Mouse (Mus musculus) midbrain, embryonic 11.5 days (tissue): ENCODE measurements around the gene Tspan32. TPM values are rescaled to one million over a fixed set of nuclear protein-coding genes. Genes with fewer than 3 reads are reported as not detected.

ENCODE experiments used
- ATAC-seq: fragments of 200-750 bp; cut with Nextera tagmentation; 2 replicates; pipeline ENCODE4 v1.8.0; 2017; ENCODE audit warnings: moderate TSS enrichment, moderate library complexity; ENCODE audit not compliant: low FRiP score
- DNase-seq: peaks from one replicate; pipeline ENCODE4 v3.0.0; 2015; ENCODE audit warnings: low spot score; ENCODE audit errors: missing footprints
- H3K27ac ChIP-seq: fragments of 300-500 bp; sonication (generic); 2 replicates; pipeline ENCODE4 v1.5.1; 2014; ENCODE audit warnings: low read depth, low read length
- H3K27me3 ChIP-seq: fragments of 300-500 bp; sonication (generic); 2 replicates; pipeline ENCODE4 v1.6.1; 2014; ENCODE audit warnings: mild to moderate bottlenecking, low read length, moderate library complexity, mixed read lengths; ENCODE audit not compliant: control insufficient read depth, insufficient read depth
- H3K36me3 ChIP-seq: fragments of 300-500 bp; sonication (generic); 2 replicates; pipeline ENCODE4 v1.6.1; 2014; ENCODE audit warnings: mild to moderate bottlenecking, low read length, moderate library complexity, mixed read lengths; ENCODE audit not compliant: control insufficient read depth, insufficient read depth
- H3K4me1 ChIP-seq: fragments of 300-500 bp; sonication (generic); 2 replicates; pipeline ENCODE4 v1.6.1; 2014; ENCODE audit warnings: low read length; ENCODE audit not compliant: control insufficient read depth, insufficient read depth
- H3K4me2 ChIP-seq: fragments of 300-500 bp; sonication (generic); 2 replicates; pipeline ENCODE4 v1.6.1; 2014; ENCODE audit warnings: mild to moderate bottlenecking, moderate library complexity
- H3K4me3 ChIP-seq: fragments of 300-500 bp; sonication (generic); 2 replicates; pipeline ENCODE4 v1.5.1; 2014; ENCODE audit warnings: low read depth, low read length
- H3K9ac ChIP-seq: fragments of 300-500 bp; sonication (generic); 2 replicates; pipeline ENCODE4 v1.6.1; 2014; ENCODE audit warnings: low read length
- H3K9me3 ChIP-seq: fragments of 300-500 bp; sonication (generic); 2 replicates; pipeline ENCODE4 v1.6.1; 2016; ENCODE audit warnings: low read length; ENCODE audit not compliant: control insufficient read depth
- WGBS: fragments of 180-500 bp; shearing (Covaris S2); extraction: QIAGEN DNeasy Blood & Tissue Kit; methylation state at CpG from one replicate; pipeline ENCODE4 v1.1.7; 2014; 5-methylcytosine and 5-hydroxymethylcytosine counted together
- polyA plus RNA-seq: library from polyadenylated mRNA; unstranded; fragments of >200 nt; fragmentation: Nextera tagmentation; extraction: Ambion mirVana; gene quantifications from 2 replicates; pipeline ENCODE4 v1.2.1, GENCODE M21; 2014

The Tspan32 gene
- polyA plus RNA-seq, 1 experiment from 2014 or later, result 5.0 TPM

DNA sequence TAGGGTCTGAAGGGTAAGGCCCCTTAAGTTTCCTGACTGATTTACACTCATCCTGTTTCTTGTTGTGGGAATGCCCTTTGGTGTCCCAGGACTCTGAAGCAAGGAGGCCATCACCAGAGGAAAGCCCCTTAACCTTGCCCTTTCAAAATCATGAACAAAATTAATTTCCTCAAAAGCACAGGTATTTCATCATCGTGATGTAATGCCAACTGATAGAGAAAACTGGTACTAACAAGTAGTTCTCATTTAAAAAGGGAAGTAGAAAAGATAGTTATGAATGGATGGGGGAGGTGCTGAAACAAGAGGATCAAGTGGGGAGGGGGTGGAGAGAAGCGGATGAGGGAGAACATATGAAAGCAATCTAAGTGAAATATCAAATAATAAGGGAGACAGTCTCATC lies 18.7 kb downstream of the Tspan32 start:
- Histone ChIP-seq H3K9ac (no peak overlapping the region), H3K27me3 (no peaks in the 10 kb centered on the region), H3K4me1 (no peaks in the 10 kb centered on the region), H3K4me3 (no peak overlapping the region), H3K36me3 (no peaks in the 10 kb centered on the region), H3K27ac (no peak overlapping the region), H3K9me3 (no peaks in the 10 kb centered on the region), H3K4me2 (no peak overlapping the region)
- ATAC-seq (no peak), DNase-seq (peak; percentile 8)
- 93% methylated on average over 2 of the region's 2 CpGs for WGBS

- no peak overlapping the region for H3K27ac ChIP-seq
- no peak for ATAC-seq
- no peaks in the 10 kb centered on the region for H3K9me3 ChIP-seq
- WGBS, result 79% methylated on average over 1 of the region's 1 CpGs
- H3K4me3 ChIP-seq, result no peak overlapping the region
- no peaks in the 10 kb centered on the region for H3K36me3 ChIP-seq
- no peaks in the 10 kb centered on the region for H3K4me1 ChIP-seq
- no peak overlapping the region for H3K9ac ChIP-seq
- H3K4me2 ChIP-seq, result no peak overlapping the region
- no peak for DNase-seq
- no peaks in the 10 kb centered on the region for H3K27me3 ChIP-seq
These were observed 19.4 kb downstream of the Tspan32 start for GRCm38 (mm10) chr7:143024293-143024692.

DNA sequence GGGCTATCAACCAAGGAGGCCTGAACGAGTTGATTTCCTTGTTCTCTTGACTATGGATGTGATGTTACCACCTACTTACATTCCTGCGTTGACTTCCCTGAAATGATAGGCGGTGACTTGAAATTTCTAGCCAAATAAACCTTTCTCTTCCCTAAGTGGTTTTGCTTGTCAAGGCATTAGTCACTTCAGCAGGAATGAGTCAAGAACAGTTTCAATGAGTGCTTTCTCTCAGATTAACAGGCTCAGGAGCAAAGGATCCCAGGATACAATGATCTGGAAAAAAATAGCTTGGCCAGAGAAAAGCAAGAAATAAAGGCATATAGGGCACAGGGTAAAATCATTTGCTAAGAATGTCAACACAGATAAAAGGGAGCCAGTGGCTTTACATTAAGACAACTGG lies 20.6 kb downstream of the Tspan32 start:
- 85% methylated on average over 3 of the region's 3 CpGs for WGBS
- no peak for ATAC-seq

GRCm38 (mm10) chr7:143027196-143027595 lies 22.4 kb downstream of the Tspan32 start:
- Histone ChIP-seq H3K27me3 (no peaks in the 10 kb centered on the region), H3K27ac (no peak overlapping the region), H3K36me3 (no peaks in the 10 kb centered on the region), H3K4me1 (no peaks in the 10 kb centered on the region), H3K9me3 (no peaks in the 10 kb centered on the region), H3K4me2 (no peak overlapping the region), H3K9ac (no peak overlapping the region), H3K4me3 (no peak overlapping the region)
- WGBS, result 96% methylated on average over 4 of the region's 4 CpGs
- DNase-seq (peak; percentile 17), ATAC-seq (no peak)

More for the DNA sequence above, 20.6 kb downstream of the Tspan32 start:
- no peaks in the 10 kb centered on the region for H3K4me1 ChIP-seq
- H3K4me2 ChIP-seq, result no peak overlapping the region
- H3K9ac ChIP-seq, result no peak overlapping the region
- no peaks in the 10 kb centered on the region for H3K27me3 ChIP-seq
- H3K36me3 ChIP-seq, result no peaks in the 10 kb centered on the region
- DNase-seq, result peak; percentile 73
- H3K9me3 ChIP-seq, result no peaks in the 10 kb centered on the region
- H3K4me3 ChIP-seq, result no peak overlapping the region
- H3K27ac ChIP-seq, result no peak overlapping the region

DNA sequence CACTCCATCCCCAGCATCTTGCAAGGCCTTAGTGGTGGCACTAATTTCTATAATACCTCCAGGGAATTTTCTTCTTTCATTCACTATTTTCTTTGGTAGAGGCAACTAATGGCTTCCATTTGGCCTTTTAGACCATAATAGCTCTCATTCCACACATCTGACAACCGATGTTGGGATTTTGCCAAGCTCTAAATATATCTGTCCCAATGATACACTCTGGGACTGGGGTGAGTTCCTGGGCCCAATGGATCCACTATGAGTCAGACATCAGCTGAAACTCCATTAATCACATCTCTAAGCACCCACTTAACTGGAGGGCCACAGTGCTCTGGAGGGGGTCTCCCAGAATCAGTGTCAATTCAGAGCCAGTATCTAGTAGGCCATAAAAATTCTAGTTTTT lies 27.0 kb downstream of the Tspan32 start:
- H3K9me3 ChIP-seq, result no peaks in the 10 kb centered on the region
- H3K4me1 ChIP-seq, result no peaks in the 10 kb centered on the region
- no peak overlapping the region for H3K27ac ChIP-seq
- no peak overlapping the region for H3K4me2 ChIP-seq
- ATAC-seq (no peak), DNase-seq (no peak)
- H3K4me3 ChIP-seq, result no peak overlapping the region
- 84% methylated on average over 1 of the region's 1 CpGs for WGBS
- no peaks in the 10 kb centered on the region for H3K27me3 ChIP-seq
- no peaks in the 10 kb centered on the region for H3K36me3 ChIP-seq
- H3K9ac ChIP-seq, result no peak overlapping the region

DNA sequence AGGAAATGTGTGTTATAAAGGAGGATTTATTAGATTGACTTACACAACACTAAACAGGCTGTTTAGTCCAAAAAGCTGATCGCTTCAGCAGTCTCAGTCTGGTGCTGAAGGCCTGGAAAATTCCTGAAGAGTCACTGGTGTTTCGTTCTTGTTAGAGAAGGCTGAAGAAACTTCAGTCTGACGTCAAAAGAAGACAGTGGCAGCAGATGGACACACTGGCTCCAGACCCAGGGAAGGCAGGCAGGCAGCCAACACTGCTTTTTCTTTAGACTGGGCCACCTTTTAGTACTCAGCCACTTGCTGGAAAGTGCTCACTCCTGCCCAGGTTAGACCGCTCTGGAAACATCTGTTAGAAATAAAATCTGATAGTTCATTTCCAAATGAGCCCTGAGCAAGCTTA lies 28.7 kb downstream of the Tspan32 start:
- DNase-seq (peak; percentile 8), ATAC-seq (no peak)
- Histone ChIP-seq H3K27ac (no peak overlapping the region), H3K9me3 (no peaks in the 10 kb centered on the region), H3K27me3 (no peaks in the 10 kb centered on the region), H3K4me1 (no peaks in the 10 kb centered on the region), H3K36me3 (no peaks in the 10 kb centered on the region), H3K9ac (no peak overlapping the region), H3K4me2 (no peak overlapping the region), H3K4me3 (no peak overlapping the region)
- 90% methylated on average over 4 of the region's 4 CpGs for WGBS

DNA sequence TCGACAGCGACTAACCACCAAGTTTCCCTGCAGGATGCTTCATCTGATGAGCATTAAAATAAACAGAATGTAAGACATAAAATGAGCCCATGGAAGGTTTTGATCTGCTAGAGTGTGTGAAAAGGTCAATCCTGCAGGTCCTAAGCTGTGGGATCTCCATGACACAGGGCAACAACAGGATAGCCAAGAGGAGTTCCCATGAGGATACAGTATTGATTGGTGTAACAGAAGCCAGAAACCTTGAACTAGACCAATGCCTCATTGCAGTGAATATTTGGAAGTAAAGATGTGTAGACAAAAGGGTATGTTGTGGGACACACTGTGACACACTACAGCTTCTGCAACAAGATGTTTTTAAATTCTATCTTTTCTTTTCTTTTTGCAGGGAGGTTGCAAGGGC lies 29.3 kb downstream of the Tspan32 start:
- Histone ChIP-seq H3K27me3 (no peaks in the 10 kb centered on the region), H3K4me3 (no peak overlapping the region), H3K27ac (no peak overlapping the region), H3K4me1 (no peaks in the 10 kb centered on the region), H3K9me3 (no peaks in the 10 kb centered on the region), H3K4me2 (no peak overlapping the region), H3K9ac (no peak overlapping the region), H3K36me3 (no peaks in the 10 kb centered on the region)
- 95% methylated on average over 2 of the region's 2 CpGs for whole genome bisulfite sequencing
- DNase-seq, result no peak
- ATAC-seq, result no peak

GRCm38 (mm10) chr7:143034519-143035450 lies 29.9 kb downstream of the Tspan32 start:
- H3K27ac ChIP-seq, result no peak overlapping the region
- no peaks in the 10 kb centered on the region for H3K36me3 ChIP-seq
- no peak overlapping the region for H3K4me3 ChIP-seq
- no peak overlapping the region for H3K4me2 ChIP-seq
- H3K9ac ChIP-seq, result no peak overlapping the region
- 88% methylated on average over 8 of the region's 8 CpGs for WGBS
- no peak for ATAC-seq
- no peaks in the 10 kb centered on the region for H3K9me3 ChIP-seq
- no peaks in the 10 kb centered on the region for H3K27me3 ChIP-seq
- peak; percentile 10 for DNase-seq
- no peaks in the 10 kb centered on the region for H3K4me1 ChIP-seq

DNA sequence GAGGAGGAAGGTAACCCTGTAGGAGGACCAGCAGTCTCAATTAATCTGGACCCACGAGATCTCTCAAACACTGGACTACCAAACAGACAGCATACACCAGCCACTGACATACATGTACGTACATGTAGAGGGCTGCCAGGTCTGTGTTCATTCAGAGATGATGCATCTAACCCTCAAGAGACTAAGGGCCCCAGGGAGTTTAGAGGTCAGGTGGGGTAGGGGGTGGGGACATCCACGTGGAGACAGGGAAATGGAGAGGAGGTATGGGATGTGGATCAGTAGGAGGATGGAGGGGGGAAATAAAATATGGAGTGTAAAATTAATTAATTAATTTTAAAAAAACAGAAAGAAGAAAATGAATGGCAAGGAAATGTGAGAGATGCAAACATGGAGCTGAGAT lies 31.9 kb downstream of the Tspan32 start:
- Histone ChIP-seq H3K9ac (no peak overlapping the region), H3K4me1 (no peaks in the 10 kb centered on the region), H3K4me3 (no peak overlapping the region), H3K4me2 (no peak overlapping the region), H3K36me3 (no peaks in the 10 kb centered on the region), H3K27ac (no peak overlapping the region), H3K27me3 (no peaks in the 10 kb centered on the region), H3K9me3 (no peaks in the 10 kb centered on the region)
- DNase-seq (no peak), ATAC-seq (no peak)
- 71% methylated on average over 3 of the region's 3 CpGs for WGBS
